Mouse (Mus musculus) left cerebral cortex, postnatal 4 days (tissue): Measurements from ENCODE around the gene Dnah17. TPM values are rescaled to one million over a fixed set of nuclear protein-coding genes. Genes with fewer than 3 reads are reported as not detected.

Source experiments
- DNase-seq: peaks from one replicate; pipeline ENCODE4 v3.0.0-alpha.2; 2022
- intact Hi-C: fragments of 180-260 bp; cut with DNase I; formaldehyde crosslinking; loops from one replicate; pipeline ENCODE4 v1.15.1; 2025
- total RNA-seq, 2 experiments: library from RNA; stranded (reverse); gene quantifications; 2 replicates each; pipeline ENCODE4 v1.2.3; 2021

The Dnah17 gene
- total RNA-seq, 2 experiments from 2014 or later = 0.24 to 0.52 TPM

DNA sequence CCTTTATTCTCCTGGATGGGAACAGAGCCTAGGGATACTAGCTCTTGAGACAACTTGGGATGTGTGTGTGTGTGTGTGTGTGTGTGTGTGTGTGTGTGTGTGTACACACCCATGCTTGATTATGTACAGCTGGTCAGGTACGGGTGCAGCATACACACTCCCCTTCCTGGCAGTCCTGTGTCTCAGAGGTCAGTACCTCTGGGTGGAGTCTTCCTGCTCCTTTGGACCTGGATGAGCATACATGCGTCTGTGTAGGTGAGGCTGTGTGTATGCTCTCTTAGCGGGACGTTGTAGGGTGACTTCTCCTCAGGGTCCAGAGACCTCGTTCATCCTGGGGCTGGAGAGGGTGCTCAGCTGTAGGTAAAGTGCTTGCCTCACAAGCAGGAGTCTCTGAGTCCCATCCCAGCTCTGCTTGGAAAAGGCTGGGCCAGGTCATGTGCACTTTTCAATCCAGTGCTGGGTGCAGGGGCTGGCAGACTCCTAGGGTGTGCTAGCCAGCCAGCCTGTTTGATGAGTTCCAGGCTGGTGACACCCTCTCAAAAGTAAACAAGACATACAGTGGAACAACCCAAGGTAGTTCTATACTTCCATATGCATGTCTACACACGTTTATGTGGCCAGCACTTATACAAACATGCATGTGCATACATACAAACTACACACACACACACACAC, 131.0 kb downstream of the Dnah17 start:
- no peak for DNase-seq
- intact Hi-C loops = loop anchor here (10.0 kb wide), 1 partner anchor 125 kb away; the partner anchor contains the start of gene Tha1

DNA sequence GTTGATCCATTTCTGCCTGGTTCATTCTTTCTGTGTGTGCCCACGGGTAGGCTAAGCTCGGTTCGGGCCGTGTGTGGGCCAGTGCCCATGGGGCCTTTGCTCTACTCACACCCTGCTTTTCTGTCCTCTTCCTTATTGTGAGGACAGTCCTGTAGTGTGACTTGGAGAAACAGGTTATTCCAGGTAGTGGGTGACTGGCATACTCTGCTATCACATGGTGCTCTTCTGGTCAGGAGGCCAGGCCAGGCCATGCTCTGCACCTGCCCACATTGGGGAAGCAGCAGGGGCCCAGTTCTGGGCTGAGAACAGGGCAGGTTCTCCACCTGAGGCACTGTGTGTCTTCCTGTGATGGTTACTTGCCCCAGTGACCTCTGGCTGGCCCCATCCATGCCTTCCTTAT, 132.1 kb downstream of the Dnah17 start:
- intact Hi-C loops = loop anchor here (10.0 kb wide), 1 partner anchor 124 kb away; the partner anchor contains the start of gene Tha1
- DNase-seq = no peak

DNA sequence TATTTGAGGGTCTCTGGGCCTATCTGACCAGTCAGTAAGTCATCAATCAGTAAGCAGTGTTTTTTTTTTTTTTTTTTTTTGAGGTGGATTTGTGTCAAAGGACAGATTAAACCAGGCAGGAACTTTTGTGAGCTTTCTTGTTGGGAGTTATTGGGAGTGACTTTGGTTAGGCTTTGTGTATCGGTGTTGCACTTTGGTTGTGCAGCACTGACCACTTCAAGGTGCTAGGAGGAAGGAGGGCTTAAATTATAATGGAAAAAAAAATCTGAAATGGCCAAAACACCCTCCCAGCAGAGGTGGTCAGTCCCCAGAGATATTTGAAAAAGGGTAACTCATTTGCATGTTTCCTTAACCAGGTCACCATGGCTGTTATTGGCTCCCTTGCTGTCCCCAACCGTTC, 133.3 kb downstream of the Dnah17 start:
- DNase-seq = no peak
- intact Hi-C loops = loop anchor here (10.0 kb wide), 1 partner anchor 122 kb away; the partner anchor contains the start of gene Tha1

DNA sequence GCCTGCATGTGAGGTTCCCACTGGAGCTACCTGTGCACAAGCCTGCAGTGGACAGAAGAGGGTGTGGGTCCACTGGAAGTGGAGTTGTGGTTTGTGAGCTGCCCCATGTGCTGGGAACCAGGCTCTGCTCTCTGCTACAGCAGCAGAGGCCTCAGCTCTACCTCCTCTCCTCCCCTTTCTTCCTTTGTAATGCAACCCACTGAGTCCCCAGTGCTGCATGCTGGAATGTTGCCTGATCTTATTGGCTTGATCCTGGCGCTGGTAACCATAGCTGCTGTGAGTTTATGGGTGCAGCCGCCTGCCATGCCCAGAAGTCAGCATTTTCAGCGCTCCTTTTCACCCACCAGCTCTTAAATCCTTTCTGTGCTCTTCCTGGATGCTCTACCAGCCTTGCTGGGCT, 134.4 kb downstream of the Dnah17 start:
- intact Hi-C loops = loop anchor here (10.0 kb wide), 1 partner anchor 121 kb away; the partner anchor contains the start of gene Tha1
- DNase-seq = no peak

DNA sequence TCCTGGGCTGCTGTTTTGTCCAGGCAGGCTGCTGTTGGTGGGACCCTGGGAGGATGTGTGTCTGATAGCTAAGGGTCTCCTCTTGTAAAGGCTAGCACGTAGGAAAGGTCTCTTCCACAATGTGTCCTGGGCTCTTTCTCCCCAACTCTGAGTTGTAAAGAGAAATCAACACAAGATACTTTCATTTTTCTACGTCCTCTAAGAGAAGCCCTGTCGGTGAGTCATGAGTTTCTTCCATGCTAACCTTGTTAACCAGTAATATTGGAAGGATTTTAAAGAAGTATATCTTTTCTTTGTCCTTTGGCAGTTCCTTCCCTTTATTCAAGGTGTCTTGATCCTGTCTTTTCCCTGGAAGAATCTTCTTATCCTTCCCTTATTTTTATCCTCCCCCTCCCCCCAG, 134.8 kb downstream of the Dnah17 start:
- intact Hi-C loops = loop anchor here (10.0 kb wide), 1 partner anchor 121 kb away; the partner anchor contains the start of gene Tha1
- DNase-seq = no peak

DNA sequence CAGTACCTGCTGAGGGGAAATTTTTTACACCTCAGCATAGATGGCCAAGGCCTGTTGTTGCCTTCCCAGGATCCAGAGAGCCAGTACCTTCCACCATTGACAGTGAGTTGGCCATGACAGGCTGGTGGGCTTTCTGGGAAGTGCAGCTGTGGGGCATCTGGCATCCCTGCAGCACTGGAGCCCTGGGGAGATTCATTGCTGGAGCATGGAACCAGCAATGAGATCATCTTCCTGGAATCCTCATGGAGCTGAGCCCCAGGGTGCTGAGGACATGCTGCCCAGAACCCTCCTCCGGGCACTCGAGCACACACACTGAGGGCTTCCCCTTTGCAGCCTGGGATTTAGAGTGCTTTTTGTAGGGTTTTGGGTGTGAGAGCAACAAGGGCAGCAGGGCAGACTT, 135.2 kb downstream of the Dnah17 start:
- DNase-seq = no peak
- intact Hi-C loops = loop anchor here (10.0 kb wide), 1 partner anchor 120 kb away; the partner anchor contains the start of gene Tha1

DNA sequence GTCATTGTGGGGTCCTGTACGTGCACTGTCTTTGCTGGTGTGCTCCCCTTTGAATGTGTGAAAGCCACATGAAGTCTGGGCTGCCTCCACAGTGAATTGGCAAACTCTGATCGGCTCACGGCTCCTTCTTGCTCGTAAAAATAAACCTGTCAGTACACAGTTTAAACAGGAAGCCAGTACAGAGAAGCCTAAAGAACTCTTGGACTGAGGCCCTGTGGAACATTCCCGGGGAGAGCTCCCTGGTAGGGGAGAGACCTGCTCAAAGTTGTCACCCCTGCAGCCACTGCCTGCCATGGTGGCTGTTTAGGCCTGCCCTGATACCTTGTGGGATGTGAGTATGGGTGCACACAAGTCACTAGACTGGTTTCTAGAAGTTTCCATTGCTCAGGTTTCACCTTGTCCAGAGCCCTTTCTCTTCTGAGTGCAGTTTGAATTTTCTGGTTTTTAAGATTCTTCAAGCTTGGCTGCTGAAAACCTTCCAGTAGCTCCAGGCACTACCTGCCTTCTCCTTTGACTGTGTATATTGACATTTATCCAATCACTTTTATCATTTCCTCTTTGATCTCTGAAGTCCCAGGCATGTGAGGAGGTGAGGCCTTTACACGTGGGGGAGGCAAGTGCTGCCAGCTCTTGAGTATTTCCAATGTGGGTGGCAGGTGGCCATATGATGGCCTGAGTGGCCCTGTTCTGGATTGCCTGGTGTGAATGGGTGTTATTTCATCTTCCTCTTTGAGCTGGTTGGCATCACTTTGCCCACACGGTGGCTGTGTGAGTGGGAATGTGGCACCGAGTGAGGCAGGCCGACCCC, 136.0 kb downstream of the Dnah17 start:
- intact Hi-C loops = loop anchor here (10.0 kb wide), 1 partner anchor 120 kb away; the partner anchor contains the start of gene Tha1
- DNase-seq = no peak

DNA sequence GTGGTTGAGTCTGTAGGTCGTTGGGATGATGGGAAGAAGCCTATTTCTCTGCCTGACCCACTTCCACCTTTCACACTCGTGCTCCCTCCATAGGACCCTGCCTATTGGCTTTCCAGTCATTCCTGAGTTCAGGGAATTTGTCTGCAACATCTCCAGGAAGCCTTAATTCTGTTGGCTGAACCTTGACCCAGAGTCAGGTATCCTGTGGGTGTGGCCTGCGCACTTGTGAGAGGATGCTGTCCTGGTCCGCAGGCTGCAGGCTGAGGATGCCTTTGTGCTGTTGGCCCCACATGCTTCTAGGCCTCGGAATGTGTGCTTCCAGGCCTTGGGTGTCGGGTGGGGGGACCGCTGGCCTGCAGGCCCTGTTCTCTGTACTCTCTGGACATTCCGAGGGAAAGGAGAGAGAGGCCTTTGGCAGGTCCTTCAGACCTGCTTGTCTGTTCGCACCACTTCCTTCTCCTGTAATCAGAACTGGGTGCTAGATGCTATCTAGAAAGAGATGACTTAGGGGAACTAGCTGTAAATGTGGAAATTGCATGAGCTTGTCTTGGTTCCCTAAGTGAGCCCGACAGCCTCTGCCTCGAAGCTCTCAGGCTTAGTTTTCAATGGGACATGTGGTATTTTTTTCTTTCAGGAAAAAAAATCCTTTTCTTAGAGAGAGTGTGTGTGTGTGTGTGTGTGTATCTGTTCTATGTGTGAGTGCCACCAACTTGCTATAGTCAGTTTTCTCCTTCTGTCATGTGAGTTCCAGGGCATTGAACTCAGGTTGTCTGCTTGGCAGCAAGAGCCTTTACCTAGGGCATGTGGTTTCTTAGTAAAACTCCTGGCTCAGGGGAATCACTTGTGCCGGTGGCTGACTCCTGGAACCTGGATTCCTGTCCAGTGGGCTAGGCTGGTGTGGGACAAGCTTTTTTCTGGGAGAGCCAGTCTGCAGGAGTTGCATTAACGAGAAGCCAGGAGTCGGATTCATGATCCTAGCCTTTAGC, 137.0 kb downstream of the Dnah17 start:
- intact Hi-C loops = loop anchor here (10.0 kb wide), 1 partner anchor 119 kb away; the partner anchor contains the start of gene Tha1
- DNase-seq = no peak

DNA sequence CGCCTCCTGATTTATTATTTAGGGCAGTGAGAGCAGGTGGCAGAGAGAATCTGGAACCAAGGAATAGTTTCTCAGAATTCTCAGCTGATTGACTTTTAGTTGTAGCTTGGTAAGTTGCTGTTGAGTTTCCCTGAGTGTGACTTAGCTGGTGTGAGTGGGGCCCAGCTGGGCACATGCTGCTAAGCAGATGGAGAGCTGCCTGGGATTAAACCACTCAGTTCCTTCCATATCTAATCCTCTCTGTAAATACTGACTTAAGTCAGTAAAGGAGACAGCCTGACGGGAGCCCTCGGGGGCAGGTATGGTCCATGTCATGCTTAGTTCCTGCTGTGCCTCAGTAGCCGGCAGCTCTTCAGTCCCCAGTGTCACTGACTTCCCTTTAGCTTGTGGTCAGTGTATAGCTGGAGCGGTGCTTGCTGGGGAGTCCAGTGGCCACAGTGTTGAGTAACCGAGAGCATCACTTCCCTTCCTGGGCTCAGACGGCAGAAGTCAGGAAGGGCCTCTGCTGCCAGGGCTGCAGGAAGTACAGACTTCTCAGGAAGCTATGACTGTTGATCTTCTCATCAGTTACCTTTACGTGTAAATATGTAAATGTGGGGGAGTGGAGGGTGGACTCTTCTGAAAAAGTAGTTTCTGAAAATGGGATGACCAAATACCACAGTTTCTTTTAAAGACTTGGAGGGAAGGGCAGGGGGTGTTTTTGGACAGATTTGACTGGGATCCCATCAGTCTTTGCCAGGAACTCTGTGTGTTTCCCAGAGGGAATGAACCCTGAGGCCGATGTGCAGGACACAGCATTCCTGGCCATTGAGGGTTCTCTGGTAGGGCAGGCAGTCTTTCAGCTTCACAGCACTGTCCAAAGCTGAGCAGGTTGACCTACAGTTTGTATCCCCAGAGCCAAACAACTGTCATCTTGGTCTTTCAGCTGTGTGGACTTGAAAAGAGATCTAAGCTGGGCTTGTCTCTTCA, 138.6 kb downstream of the Dnah17 start:
- intact Hi-C loops = loop anchor here (10.0 kb wide), 1 partner anchor 117 kb away; the partner anchor contains the start of gene Tha1
- no peak for DNase-seq

DNA sequence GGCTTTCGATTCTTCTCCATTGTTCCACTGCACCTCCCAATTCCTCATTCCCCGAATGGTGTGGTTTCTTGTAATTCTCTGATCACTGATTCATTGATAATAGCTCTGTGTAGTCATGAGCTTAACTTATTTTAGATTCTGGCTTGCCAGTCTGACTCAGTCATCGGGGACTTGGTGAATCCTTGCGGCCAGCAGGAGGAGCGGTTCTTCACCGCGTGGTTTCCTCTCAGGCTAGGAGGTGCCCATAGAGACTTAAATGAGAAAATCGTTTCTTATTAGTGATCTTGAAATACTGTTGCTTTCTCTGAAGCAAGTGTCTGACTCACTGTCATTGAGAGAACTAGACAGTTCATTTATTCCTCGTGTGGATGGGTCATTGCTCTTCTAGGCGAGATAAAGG, 140.5 kb downstream of the Dnah17 start:
- DNase-seq = no peak
- intact Hi-C loops = loop anchor here (10.0 kb wide), 1 partner anchor 115 kb away; the partner anchor contains the start of gene Tha1

DNA sequence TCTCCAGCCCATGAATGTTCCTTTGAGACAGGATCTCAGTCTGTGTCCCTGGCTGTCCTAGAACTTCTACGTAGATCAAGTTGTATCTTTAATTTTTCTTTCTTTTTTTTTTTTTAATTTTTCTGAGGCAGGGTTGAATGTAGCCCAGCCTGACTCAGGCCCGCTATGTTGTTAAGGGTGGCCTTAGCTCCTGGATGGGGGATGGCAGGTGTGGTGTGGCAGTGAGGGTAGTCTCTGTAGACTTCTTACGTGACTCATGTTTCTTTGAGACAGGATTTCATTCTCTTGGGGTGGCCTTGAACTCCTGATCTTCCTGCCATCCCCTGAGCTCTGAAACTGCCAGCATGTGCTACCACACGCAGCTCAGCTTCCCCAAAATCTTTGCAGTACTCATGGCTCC, 141.2 kb downstream of the Dnah17 start:
- intact Hi-C loops = no loop called here

DNA sequence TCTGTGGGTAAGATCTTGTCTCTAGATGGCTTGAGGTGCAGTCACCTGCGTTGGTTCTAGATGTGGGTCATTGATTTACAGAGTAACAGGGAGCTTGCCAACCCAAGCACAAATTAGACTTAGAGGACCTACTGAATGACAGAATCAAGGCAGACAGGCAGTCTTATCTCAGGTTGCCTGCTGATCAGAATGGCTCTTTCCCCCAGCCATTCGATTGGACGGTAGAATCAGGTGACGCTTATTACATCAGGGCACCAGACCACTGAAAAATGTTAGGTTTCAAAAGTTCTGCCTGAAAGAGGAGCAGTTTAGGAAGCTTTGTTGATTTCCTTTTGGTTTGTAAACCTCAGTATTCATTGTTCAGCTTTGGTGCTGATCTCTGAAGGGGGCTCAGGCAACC, 142.5 kb downstream of the Dnah17 start:
- intact Hi-C loops = no loop called here

More for the DNA sequence above, 141.2 kb downstream of the Dnah17 start:
- no peak for DNase-seq

DNA sequence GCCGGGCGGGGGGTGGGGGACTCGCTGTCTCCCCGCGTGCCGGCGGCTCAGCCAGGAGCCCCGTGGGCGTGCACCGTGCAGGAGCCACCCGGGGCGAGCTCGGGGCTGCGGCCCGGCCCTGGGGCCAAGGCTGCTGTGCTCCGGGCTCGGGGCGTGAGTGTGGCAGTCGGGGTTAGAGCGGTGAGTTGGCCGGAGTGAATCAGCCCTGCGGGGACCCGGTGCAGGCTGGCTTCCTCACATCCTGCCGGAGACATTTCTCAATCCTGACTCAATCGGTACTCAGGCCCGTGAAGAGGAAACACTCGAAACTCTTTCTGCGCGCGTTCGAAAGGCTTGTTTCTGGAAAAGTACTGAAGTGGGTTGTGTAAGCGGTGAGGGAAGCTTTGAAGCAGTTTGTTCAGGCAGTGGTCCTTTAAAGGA, 143.4 kb downstream of the Dnah17 start:
- DNase-seq = no peak
- intact Hi-C loops = no loop called here

More for the DNA sequence above, 142.5 kb downstream of the Dnah17 start:
- no peak for DNase-seq

DNA sequence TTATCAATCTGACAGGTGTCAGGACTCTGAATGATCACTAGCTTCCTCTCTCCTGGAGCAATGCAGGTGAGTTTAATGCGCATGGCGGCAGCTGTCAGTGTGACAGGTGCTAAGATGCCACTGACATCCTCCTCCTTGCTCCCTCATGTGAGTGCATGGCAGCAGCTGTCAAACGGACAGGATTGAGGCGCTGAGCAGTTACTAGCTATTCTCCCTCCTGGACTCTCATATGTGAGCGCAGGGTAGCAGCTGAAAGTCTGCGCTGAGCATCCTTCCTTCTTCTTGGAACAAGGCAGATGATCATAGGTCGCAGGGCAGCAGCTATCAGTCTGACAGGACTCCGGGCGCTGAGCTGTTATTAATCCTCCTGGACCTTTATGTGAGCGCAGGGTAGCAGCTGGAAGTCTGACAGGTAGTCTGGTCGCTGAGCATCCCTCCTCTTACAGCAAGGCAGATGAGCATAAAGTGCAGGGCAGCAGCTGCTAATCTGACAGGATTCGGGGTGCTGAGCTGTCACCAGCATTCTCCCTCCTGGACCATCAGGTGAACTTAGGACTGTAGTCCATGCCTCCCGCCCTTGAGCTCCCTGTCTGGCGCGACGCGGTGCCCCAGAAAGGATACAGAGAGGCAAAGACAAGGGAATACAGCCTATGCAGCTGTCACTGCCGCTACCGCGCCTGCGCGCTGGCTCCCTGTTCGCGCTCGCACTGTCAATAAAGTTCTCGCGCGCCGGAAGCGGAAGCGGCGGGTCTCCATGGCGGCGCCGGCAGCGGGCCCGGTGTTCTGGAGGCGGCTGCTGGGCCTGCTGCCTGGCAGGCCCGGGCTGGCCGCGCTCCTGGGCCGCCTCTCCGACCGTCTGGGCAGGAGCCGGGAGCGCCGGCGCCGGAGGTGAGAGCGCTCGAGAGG, 144.1 kb downstream of the Dnah17 start, which contains the start of gene Pgs1:
Pgs1 (plus strand) TSS at position 167 of the 906 bp plus-strand sequence.
- intact Hi-C loops = no loop called here
- DNase-seq = peak; percentile 94

DNA sequence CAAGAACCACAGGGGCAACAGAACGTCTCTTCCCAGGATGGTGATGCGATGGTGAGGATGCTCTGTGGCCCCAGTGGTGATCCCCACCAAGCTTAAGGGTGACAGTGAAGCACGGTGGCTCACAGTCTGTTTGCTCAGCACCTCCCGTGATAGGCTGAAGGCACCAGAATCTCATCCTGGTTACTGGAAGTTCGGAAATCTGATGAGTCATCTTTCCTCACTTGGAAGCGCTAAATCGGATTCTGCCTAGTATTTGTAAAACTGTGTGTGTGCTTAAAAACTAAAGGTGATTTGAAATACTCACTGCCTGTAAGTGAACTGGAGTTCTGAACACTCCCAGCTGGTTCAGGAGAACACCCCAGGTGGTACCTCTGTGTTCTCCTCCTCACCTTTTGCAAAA, 146.7 kb downstream of the Dnah17 start:
- intact Hi-C loops = no loop called here
- DNase-seq = no peak

DNA sequence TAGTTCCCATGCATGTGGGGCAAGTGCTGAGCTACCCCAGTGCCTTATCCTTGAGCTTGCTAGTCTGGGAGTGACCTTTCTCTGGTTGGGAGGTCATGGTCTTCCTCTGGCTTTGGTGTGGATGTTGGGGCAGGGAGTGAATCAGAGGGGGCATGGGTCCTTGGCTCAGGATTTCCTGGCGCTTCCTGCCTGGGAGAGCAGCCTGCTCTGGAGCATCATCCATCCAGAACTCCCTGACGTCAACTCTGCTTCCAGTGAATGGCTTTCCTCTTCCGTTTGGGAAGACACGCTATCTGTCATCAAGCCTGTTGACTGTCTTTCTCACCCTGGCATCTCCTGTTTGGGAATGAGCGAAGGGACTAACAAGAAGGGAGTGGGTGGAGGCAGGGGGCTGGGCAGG, 148.0 kb downstream of the Dnah17 start:
- intact Hi-C loops = no loop called here
- DNase-seq = no peak

DNA sequence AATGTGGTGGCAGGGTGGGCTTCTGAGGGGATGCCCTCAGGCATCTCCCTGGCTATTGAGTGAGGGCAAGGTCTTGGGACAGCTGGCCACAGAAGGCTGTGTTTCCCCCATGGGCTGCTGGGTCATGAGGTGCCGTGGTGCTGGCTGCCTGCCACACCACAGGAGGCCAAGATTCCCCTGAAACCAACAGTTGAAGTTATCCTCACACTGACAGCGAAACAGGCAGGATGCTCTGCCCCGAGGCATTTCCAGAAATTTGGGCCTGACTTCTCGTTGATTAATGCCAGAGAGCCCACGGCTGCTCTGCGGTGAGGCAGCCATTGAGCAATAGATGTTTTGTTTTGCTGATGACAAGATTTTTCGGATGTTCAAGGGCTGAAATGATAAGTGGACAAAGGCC, 151.0 kb downstream of the Dnah17 start:
- DNase-seq = no peak
- intact Hi-C loops = no loop called here
